Mouse (Mus musculus): ENCODE data around the gene Tnfrsf22. TPM values are rescaled to one million over a fixed set of nuclear protein-coding genes. Genes with fewer than 3 reads are reported as not detected.
"Not testable (repeated sequence)": the region's sequence is repeated elsewhere in the genome, so short reads cannot be mapped to it uniquely, and the experiment has no call there.

Gene Tnfrsf22
- polyA plus RNA-seq, 1 experiment from 2014 or later, result 5.5 TPM

DNA sequence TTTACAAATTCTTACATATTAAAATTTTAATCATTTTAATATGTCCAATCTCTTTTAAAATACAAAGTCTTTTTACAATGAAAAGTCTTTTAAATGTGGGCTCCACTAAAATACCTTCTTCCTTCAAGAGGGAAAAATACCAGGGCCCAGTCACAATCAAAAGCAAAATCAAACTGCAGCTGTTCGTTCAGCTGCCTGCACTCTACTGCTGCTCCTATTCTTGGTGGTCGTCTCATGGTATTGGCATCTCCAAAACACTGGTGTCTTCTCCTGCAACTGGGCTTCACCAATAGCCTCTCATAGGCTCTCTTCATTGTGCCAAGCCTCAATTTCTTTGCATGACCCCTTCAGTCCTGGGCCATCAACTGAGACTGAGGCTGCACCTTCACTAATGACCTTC lies 14.0 kb upstream of the Tnfrsf22 start:
- no peak overlapping the region for H3K9ac ChIP-seq (replicated peaks; ENCODE audit: low read length)
- H3K4me2 ChIP-seq (ENCODE audit: low read length), result no peak overlapping the region
- no peaks in the 10 kb centered on the region for H3K4me1 ChIP-seq (ENCODE audit: control insufficient read depth, insufficient read depth, low read length)
- H3K27ac ChIP-seq (replicated peaks; ENCODE audit: low read depth, low read length), result no peak overlapping the region
- no peak overlapping the region for H3K4me3 ChIP-seq (replicated peaks; ENCODE audit: low read depth, low read length)
- ATAC-seq (ENCODE audit: low FRiP score, low TSS enrichment) (no peak), DNase-seq (no peak)
- 86% methylated on average over 2 of the region's 2 CpGs for WGBS
- no peaks in the 10 kb centered on the region for H3K27me3 ChIP-seq (ENCODE audit: control insufficient read depth, insufficient read depth, low read length)
- no peaks in the 10 kb centered on the region for H3K36me3 ChIP-seq (ENCODE audit: control insufficient read depth, insufficient read depth, low read length)
- no peaks in the 10 kb centered on the region for H3K9me3 ChIP-seq (ENCODE audit: control insufficient read depth, low read length)

- H3K4me2 ChIP-seq (ENCODE audit: low read length), result no peak overlapping the region
- H3K9ac ChIP-seq (replicated peaks; ENCODE audit: low read length), result no peak overlapping the region
- H3K4me1 ChIP-seq (ENCODE audit: control insufficient read depth, insufficient read depth, low read length), result no peaks in the 10 kb centered on the region
- no peaks in the 10 kb centered on the region for H3K9me3 ChIP-seq (ENCODE audit: control insufficient read depth, low read length)
- H3K4me3 ChIP-seq (replicated peaks; ENCODE audit: low read depth, low read length), result no peak overlapping the region
- DNase-seq (no peak), ATAC-seq (ENCODE audit: low FRiP score, low TSS enrichment) (no peak)
- no peak overlapping the region for H3K27ac ChIP-seq (replicated peaks; ENCODE audit: low read depth, low read length)
- no peaks in the 10 kb centered on the region for H3K36me3 ChIP-seq (ENCODE audit: control insufficient read depth, insufficient read depth, low read length)
- H3K27me3 ChIP-seq (ENCODE audit: control insufficient read depth, insufficient read depth, low read length), result no peaks in the 10 kb centered on the region
These were observed 11.3 kb upstream of the Tnfrsf22 start for GRCm38 (mm10) chr7:143660797-143661196.

DNA sequence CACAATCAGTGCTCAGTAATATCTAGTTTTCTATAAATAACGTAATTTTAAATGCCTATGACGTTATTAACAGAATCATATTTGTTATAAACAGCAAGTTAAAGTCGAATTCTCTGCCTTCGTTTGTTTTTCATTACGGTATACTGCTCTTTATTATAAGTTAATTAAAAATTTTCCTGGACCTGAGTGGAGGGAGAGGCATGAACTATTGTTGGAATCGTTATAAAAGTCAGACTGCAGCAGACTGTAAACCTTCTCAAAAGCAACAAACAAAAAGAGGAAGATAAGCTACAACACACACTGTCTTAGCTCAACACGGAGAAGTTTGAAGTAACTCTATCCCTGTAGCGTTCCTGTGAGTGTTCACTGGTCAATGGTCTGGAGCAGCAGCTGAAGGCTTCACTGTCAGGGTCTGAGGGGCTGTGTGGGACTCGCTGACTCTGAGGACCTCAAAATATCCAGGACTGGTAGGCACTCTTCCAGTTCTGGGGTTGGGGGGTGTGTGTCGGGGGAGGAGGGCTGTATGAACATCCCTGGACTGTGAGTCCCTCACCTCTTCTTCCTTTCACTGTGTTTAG lies 397 bp upstream of the Tnfrsf22 start:
- ATAC-seq (ENCODE audit: low FRiP score, low TSS enrichment); H3K4me1 ChIP-seq (ENCODE audit: control insufficient read depth, insufficient read depth, low read length); H3K36me3 ChIP-seq (ENCODE audit: control insufficient read depth, insufficient read depth, low read length); DNase-seq; H3K27me3 ChIP-seq (ENCODE audit: control insufficient read depth, insufficient read depth, low read length); H3K27ac ChIP-seq (replicated peaks; ENCODE audit: low read depth, low read length); H3K9me3 ChIP-seq (ENCODE audit: control insufficient read depth, low read length); H3K9ac ChIP-seq (replicated peaks; ENCODE audit: low read length): not testable (repeated sequence)
- H3K4me3 ChIP-seq (replicated peaks; ENCODE audit: low read depth, low read length), result peak overlapping the region; percentile 60
- WGBS, result 55% methylated on average over 10 of the region's 10 CpGs
- H3K4me2 ChIP-seq (ENCODE audit: low read length), result peak overlapping the region; percentile 85

DNA sequence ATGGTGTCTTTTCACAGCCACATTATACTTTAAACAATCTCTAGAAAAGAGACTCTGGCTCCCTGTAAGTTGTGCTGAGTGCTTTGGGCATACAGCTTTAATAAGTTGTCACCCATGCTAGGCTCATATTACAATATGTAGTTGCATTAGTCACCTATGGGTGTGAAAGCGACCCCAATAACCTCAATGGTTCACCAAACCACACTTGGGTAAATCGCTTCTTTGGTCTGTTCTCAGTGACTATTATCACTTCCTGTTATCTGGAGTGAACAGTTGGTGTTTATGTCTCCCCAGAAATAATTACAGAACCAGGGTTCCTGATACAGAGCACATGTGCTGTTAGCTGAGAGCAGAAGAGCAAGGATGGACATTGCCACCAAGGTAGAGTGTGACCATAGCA lies 5.5 kb downstream of the Tnfrsf22 start:
- not testable (repeated sequence) for H3K4me3 ChIP-seq (replicated peaks; ENCODE audit: low read depth, low read length); H3K27ac ChIP-seq (replicated peaks; ENCODE audit: low read depth, low read length); H3K9ac ChIP-seq (replicated peaks; ENCODE audit: low read length); DNase-seq; H3K27me3 ChIP-seq (ENCODE audit: control insufficient read depth, insufficient read depth, low read length); H3K4me2 ChIP-seq (ENCODE audit: low read length); H3K36me3 ChIP-seq (ENCODE audit: control insufficient read depth, insufficient read depth, low read length); ATAC-seq (ENCODE audit: low FRiP score, low TSS enrichment); H3K4me1 ChIP-seq (ENCODE audit: control insufficient read depth, insufficient read depth, low read length); H3K9me3 ChIP-seq (ENCODE audit: control insufficient read depth, low read length)
- 91% methylated on average over 2 of the region's 2 CpGs for WGBS

- DNase-seq, result no peak
- WGBS, result 94% methylated on average over 1 of the region's 1 CpGs
- ATAC-seq (ENCODE audit: low FRiP score, low TSS enrichment), result no peak
These were observed 12.8 kb downstream of the Tnfrsf22 start for GRCm38 (mm10) chr7:143636674-143637073.

GRCm38 (mm10) chr7:143631503-143631902 lies 18.0 kb downstream of the Tnfrsf22 start:
- Histone ChIP-seq H3K27me3 (ENCODE audit: control insufficient read depth, insufficient read depth, low read length) (no peaks in the 10 kb centered on the region), H3K4me1 (ENCODE audit: control insufficient read depth, insufficient read depth, low read length) (no peaks in the 10 kb centered on the region), H3K9me3 (ENCODE audit: control insufficient read depth, low read length) (no peaks in the 10 kb centered on the region), H3K9ac (replicated peaks; ENCODE audit: low read length) (no peak overlapping the region), H3K27ac (replicated peaks; ENCODE audit: low read depth, low read length) (no peak overlapping the region), H3K36me3 (ENCODE audit: control insufficient read depth, insufficient read depth, low read length) (no peaks in the 10 kb centered on the region), H3K4me2 (ENCODE audit: low read length) (no peak overlapping the region), H3K4me3 (replicated peaks; ENCODE audit: low read depth, low read length) (no peak overlapping the region)
- 71% methylated on average over 2 of the region's 2 CpGs for WGBS
- DNase-seq (no peak), ATAC-seq (ENCODE audit: low FRiP score, low TSS enrichment) (no peak)

More at GRCm38 (mm10) chr7:143636674-143637073, 12.8 kb downstream of the Tnfrsf22 start:
- Histone ChIP-seq H3K27ac (replicated peaks; ENCODE audit: low read depth, low read length) (no peak overlapping the region), H3K4me2 (ENCODE audit: low read length) (no peak overlapping the region), H3K4me3 (replicated peaks; ENCODE audit: low read depth, low read length) (no peak overlapping the region), H3K9me3 (ENCODE audit: control insufficient read depth, low read length) (no peaks in the 10 kb centered on the region), H3K9ac (replicated peaks; ENCODE audit: low read length) (no peak overlapping the region), H3K36me3 (ENCODE audit: control insufficient read depth, insufficient read depth, low read length) (no peaks in the 10 kb centered on the region), H3K27me3 (ENCODE audit: control insufficient read depth, insufficient read depth, low read length) (no peaks in the 10 kb centered on the region), H3K4me1 (ENCODE audit: control insufficient read depth, insufficient read depth, low read length) (no peaks in the 10 kb centered on the region)

DNA sequence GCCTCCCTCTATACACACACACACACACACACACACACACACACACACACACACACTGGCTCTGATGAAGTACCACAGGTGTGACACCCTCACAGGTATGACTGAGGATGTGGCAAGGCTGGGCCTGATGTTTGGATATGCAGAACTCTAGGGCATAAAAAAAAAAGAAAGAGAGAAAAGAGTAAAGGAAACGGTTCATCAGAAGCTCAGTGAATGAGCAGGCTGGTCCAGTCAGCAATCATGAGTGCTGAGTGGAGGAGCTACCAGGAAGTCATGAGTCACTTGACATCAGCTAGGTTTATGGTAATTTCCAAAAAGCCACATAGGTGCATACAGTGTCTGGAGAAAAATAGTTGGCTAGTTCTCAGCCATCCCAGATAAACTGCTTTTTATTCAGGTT lies 20.0 kb downstream of the Tnfrsf22 start:
- Histone ChIP-seq H3K27ac (replicated peaks; ENCODE audit: low read depth, low read length) (no peak overlapping the region), H3K9me3 (ENCODE audit: control insufficient read depth, low read length) (no peaks in the 10 kb centered on the region), H3K4me2 (ENCODE audit: low read length) (no peak overlapping the region), H3K36me3 (ENCODE audit: control insufficient read depth, insufficient read depth, low read length) (no peaks in the 10 kb centered on the region), H3K9ac (replicated peaks; ENCODE audit: low read length) (no peak overlapping the region), H3K27me3 (ENCODE audit: control insufficient read depth, insufficient read depth, low read length) (no peaks in the 10 kb centered on the region), H3K4me3 (replicated peaks; ENCODE audit: low read depth, low read length) (no peak overlapping the region), H3K4me1 (ENCODE audit: control insufficient read depth, insufficient read depth, low read length) (no peaks in the 10 kb centered on the region)
- ATAC-seq (ENCODE audit: low FRiP score, low TSS enrichment) (no peak), DNase-seq (no peak)
- 84% methylated on average over 1 of the region's 1 CpGs for WGBS

GRCm38 (mm10) chr7:143628540-143628939 lies 20.9 kb downstream of the Tnfrsf22 start, which contains the start of gene Tnfrsf26:
Gene Tnfrsf26 (minus strand): TSS chr7:143628722.
- H3K4me3 ChIP-seq (replicated peaks; ENCODE audit: low read depth, low read length), result no peak within 1 kb of the TSS
- ATAC-seq (ENCODE audit: low FRiP score, low TSS enrichment), result no peak
- no peak for DNase-seq
- H3K4me1 ChIP-seq (ENCODE audit: control insufficient read depth, insufficient read depth, low read length), result no peaks in the 10 kb centered on the region
- H3K9me3 ChIP-seq (ENCODE audit: control insufficient read depth, low read length), result no peaks in the 10 kb centered on the region
- H3K27me3 ChIP-seq (ENCODE audit: control insufficient read depth, insufficient read depth, low read length), result no peaks in the 10 kb centered on the region
- WGBS, result 84% methylated on average over 1 of the region's 1 CpGs
- H3K36me3 ChIP-seq (ENCODE audit: control insufficient read depth, insufficient read depth, low read length), result no peaks in the 10 kb centered on the region
- H3K27ac ChIP-seq (replicated peaks; ENCODE audit: low read depth, low read length), result no peak within 1 kb of the TSS
- no peak within 1 kb of the TSS for H3K4me2 ChIP-seq (ENCODE audit: low read length)
- no peak within 1 kb of the TSS for H3K9ac ChIP-seq (replicated peaks; ENCODE audit: low read length)

GRCm38 (mm10) chr7:143627555-143628286 lies 21.7 kb downstream of the Tnfrsf22 start:
- WGBS, result 64% methylated on average over 10 of the region's 10 CpGs

More at GRCm38 (mm10) chr7:143627555-143628286, 21.7 kb downstream of the Tnfrsf22 start:
- no peak overlapping the region for H3K4me3 ChIP-seq (replicated peaks; ENCODE audit: low read depth, low read length)
- H3K9ac ChIP-seq (replicated peaks; ENCODE audit: low read length), result no peak overlapping the region
- no peak overlapping the region for H3K27ac ChIP-seq (replicated peaks; ENCODE audit: low read depth, low read length)
- no peaks in the 10 kb centered on the region for H3K36me3 ChIP-seq (ENCODE audit: control insufficient read depth, insufficient read depth, low read length)
- no peaks in the 10 kb centered on the region for H3K27me3 ChIP-seq (ENCODE audit: control insufficient read depth, insufficient read depth, low read length)
- no peaks in the 10 kb centered on the region for H3K9me3 ChIP-seq (ENCODE audit: control insufficient read depth, low read length)
- ATAC-seq (ENCODE audit: low FRiP score, low TSS enrichment), result no peak
- no peak overlapping the region for H3K4me2 ChIP-seq (ENCODE audit: low read length)
- no peak for DNase-seq
- H3K4me1 ChIP-seq (ENCODE audit: control insufficient read depth, insufficient read depth, low read length), result no peaks in the 10 kb centered on the region
